Mouse (Mus musculus) adrenal gland, adult 8-10 months (tissue): ENCODE data around the gene Lmo4. TPM values are rescaled to one million over a fixed set of nuclear protein-coding genes. Genes with fewer than 3 reads are reported as not detected.

Experiments
- DNase-seq: peaks from one replicate; pipeline ENCODE4 v3.0.0; 2022
- total RNA-seq, 4 experiments: library from RNA; stranded (reverse); gene quantifications; 2 replicates each; pipeline ENCODE4 v1.2.4; 2022

Gene Lmo4
- 10 to 100 TPM; 53.7 to 93.7 (median 73.7) TPM for total RNA-seq

- peak; percentile 72 for DNase-seq
Observed at GRCm38 (mm10) chr3:144204413-144205311, at the start of gene Lmo4. Gene Lmo4 (minus strand): TSS chr3:144205220.

GRCm38 (mm10) chr3:144254281-144254680 is 49.3 kb upstream of the Lmo4 start:
- DNase-seq: no peak

- DNase-seq: no peak
Observed at GRCm38 (mm10) chr3:144253018-144253417, 48.0 kb upstream of the Lmo4 start.

GRCm38 (mm10) chr3:144252109-144252508 is 47.1 kb upstream of the Lmo4 start:
- DNase-seq: no peak

GRCm38 (mm10) chr3:144242025-144242673 is 37.1 kb upstream of the Lmo4 start:
- peak; percentile 34 for DNase-seq

- no peak for DNase-seq
Observed at GRCm38 (mm10) chr3:144241161-144241560, 36.1 kb upstream of the Lmo4 start.

GRCm38 (mm10) chr3:144238482-144238881 is 33.5 kb upstream of the Lmo4 start:
- DNase-seq: no peak

GRCm38 (mm10) chr3:144232347-144233008 is 27.5 kb upstream of the Lmo4 start:
- DNase-seq: no peak

GRCm38 (mm10) chr3:144231931-144232330 is 26.9 kb upstream of the Lmo4 start:
- DNase-seq: no peak

GRCm38 (mm10) chr3:144231419-144231818 is 26.4 kb upstream of the Lmo4 start:
- DNase-seq: no peak

- no peak for DNase-seq
Observed at GRCm38 (mm10) chr3:144230016-144230415, 25.0 kb upstream of the Lmo4 start.

- DNase-seq: no peak
Observed at GRCm38 (mm10) chr3:144229312-144229711, 24.3 kb upstream of the Lmo4 start.

GRCm38 (mm10) chr3:144225456-144226240 is 20.6 kb upstream of the Lmo4 start:
- no peak for DNase-seq

GRCm38 (mm10) chr3:144224594-144224993 is 19.6 kb upstream of the Lmo4 start:
- no peak for DNase-seq

- no peak for DNase-seq
Observed at GRCm38 (mm10) chr3:144223377-144224105, 18.5 kb upstream of the Lmo4 start.

GRCm38 (mm10) chr3:144222381-144222780 is 17.4 kb upstream of the Lmo4 start:
- no peak for DNase-seq

GRCm38 (mm10) chr3:144207498-144207897 is 2.5 kb upstream of the Lmo4 start:
- no peak for DNase-seq

GRCm38 (mm10) chr3:144206942-144207341 is 1.9 kb upstream of the Lmo4 start:
- no peak for DNase-seq

GRCm38 (mm10) chr3:144206261-144206660 is 1.2 kb upstream of the Lmo4 start:
- DNase-seq: no peak

GRCm38 (mm10) chr3:144205351-144206153 is 532 bp upstream of the Lmo4 start:
- peak; percentile 96 for DNase-seq

GRCm38 (mm10) chr3:144203988-144204412 is 1.0 kb downstream of the Lmo4 start:
- no peak for DNase-seq
